Mouse (Mus musculus) thymus, postnatal 4 days (tissue): Measurements from ENCODE around the gene Cant1.

Source experiments
- DNase-seq: peaks from one replicate; pipeline ENCODE4 v3.0.0; 2021

The Cant1 gene

DNA sequence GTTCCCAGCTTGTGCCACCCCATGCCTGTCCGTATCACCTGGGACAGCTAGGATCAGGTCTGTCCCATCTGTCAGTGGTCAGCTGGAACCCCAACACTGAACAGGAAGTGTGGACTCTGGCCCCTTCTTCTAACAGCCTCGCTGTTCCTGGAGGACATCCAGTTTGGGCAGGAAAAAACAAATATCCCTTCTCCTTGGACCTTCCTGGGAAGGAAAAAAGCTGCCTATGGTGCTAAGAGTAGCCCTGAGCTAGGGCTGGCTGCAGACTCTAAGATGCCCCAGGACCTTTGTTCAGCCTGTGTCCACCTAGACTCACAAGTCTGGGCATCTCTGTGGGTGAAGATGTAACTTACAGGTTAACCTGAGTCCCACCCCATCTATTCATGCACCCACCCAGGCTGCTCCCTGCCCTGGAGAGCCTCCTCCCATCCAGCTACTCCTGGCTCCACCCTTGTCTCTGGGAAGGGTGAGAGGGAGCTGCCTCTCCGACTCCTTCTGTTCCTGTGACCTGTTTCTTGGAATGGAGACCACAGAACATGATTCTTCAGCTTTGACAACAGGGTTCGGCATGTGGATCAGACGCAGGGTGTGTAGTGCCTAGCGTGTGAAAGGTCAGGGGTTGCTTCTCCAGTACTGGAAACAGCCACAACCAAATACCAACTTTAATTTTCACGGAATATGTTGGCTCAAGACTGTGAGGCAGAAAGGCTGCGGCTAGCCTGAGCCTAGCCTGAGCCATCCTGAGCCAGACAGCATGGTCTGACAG lies 10.2 kb upstream of the Cant1 start:
- no peak for DNase-seq

GRCm38 (mm10) chr11:118428460-118428868 lies 9.6 kb upstream of the Cant1 start:
- DNase-seq = peak; percentile 53

DNA sequence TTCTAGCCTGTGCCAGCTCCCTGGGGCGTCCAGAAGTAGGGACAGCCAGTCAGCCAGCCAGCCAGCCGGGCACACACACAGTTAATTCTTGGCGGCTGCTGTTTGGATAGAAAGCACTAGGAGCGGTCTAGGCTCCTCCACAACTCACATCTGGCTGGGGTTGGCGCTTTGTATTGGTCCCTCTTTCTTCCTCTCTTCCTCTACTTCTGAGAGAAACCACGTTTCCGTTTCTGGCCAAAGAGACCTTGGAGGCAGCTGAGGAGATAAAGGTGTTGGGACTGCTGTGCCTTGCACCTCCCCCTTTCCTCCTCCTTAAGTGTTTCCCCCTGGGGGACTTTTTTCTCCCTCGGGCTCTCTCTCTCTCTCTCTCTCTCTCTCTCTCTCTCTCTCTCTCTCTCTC lies 9.1 kb upstream of the Cant1 start, which contains the start of gene C1qtnf1:
C1qtnf1 (plus strand) TSS at position 218 of the 400 bp plus-strand sequence.
- peak; percentile 44 for DNase-seq

- DNase-seq = no peak
Observed at GRCm38 (mm10) chr11:118427266-118427779, 8.4 kb upstream of the Cant1 start.

DNA sequence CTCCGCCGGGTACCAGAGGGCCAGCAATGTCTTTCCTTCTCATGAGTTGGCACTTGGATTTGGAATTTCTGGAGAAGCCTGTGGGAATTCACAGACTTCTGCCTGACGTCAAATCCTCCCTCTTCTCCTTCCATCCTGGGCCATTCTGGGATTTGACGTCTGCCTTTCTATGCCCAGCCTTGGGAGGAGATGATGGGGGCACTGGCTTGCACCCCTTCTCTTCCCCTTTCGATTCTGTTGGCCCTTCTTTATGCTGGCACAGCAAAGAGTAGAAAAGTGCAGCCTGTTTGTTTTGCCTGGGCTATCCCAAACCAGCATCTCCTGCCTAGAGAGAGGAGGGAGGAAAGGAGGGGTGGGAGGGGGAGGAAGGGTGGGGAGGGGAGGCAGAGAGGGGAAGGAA lies 7.9 kb upstream of the Cant1 start:
- DNase-seq = no peak

GRCm38 (mm10) chr11:118424621-118425335 lies 5.9 kb upstream of the Cant1 start:
- no peak for DNase-seq

DNA sequence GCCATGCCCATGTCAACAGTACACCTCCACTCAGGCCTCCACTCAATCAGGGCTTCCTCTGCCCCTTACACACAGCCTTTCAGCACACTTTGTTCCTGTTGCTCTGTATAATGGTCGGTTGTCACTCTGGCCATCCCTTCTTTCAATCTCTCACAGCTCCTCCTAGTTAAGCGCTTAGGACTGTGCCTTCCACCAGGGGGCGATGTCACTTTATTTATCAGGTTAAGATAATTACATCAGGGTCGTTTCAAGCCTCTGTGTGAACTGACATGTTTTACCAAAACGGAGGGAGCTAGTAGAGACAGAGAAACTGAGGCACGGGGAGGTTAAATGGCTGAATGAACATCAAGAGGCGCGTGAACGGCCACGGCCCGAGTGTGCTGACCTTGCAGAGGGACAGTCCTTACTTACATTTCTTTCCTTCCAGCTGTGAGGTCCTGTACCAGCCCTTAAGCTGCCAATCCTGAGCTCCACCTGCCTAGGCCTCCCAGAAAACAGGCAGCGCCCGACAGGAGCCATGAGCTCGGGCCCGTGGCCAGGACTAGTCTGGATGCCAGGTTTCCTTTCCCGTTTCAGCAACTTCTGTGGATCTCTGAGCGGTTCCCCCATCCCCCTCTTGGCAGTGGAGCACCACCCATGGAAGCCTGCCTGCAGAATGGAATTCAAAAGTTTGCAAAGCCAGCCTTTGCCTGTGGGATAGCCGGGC lies 4.5 kb upstream of the Cant1 start:
- peak; percentile 92 for DNase-seq

- DNase-seq = no peak
Observed at GRCm38 (mm10) chr11:118420261-118420660, 1.4 kb upstream of the Cant1 start.

- no peak for DNase-seq
Observed at GRCm38 (mm10) chr11:118418442-118418833, 448 bp downstream of the Cant1 start.

DNA sequence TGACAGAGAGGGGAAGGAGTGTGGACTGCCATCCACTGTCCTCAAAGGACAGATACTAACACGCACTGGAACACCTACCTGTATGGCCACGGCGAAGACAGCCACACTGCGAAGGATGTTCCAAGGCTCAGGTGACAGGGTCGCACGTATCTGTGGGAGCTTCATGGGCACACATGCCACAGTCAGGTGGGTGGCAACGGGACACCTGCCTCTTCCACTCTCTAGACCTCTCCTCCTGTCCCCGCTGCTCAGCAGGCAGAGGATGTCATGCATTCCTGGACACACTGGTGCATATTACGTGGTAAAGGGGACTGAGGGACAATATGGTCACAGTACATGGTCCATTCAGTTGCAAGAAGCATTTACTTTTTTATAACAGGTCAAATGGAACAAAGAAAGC lies 1.4 kb downstream of the Cant1 start:
- no peak for DNase-seq

DNA sequence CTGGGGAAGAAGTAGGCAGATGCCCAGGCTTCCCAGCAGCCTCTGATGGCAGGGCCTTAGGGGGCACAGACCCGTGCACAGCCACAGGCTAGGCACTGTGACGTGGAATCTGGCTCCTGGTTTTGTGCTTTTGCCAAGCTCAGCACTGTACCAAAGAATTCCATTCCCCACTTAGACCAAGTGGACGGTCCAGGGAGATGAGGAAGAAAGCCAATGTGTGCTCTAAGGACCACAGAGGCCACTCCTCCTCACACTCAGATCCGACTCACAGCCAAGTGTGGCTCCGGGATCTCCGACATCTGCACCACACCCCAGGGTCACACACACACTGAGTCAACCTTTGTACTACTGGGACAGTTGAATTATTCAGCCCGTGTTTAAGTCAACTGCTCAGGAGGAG lies 2.8 kb downstream of the Cant1 start:
- DNase-seq = no peak

GRCm38 (mm10) chr11:118415630-118416029 lies 3.3 kb downstream of the Cant1 start:
- no peak for DNase-seq

GRCm38 (mm10) chr11:118414270-118414669 lies 4.6 kb downstream of the Cant1 start:
- no peak for DNase-seq

DNA sequence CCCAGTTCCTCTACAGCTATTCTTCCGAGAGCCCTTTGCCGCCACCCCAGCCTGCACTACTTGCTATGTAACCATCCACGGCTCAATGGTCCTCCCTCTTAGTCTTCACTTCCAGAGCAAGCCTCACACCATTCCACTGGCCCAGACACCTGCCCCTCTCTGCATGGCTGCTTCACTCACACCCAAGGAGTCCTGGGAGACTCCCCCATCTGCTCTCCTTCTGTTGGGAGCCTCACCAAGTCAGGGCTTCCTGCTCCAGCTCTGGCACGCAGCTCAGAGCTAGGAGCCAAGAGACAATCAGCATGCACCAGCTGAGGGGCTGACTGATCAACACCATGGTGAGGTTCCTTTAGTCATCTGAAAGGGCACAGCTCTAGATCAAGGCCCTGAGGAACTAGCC lies 5.8 kb downstream of the Cant1 start:
- DNase-seq = no peak

DNA sequence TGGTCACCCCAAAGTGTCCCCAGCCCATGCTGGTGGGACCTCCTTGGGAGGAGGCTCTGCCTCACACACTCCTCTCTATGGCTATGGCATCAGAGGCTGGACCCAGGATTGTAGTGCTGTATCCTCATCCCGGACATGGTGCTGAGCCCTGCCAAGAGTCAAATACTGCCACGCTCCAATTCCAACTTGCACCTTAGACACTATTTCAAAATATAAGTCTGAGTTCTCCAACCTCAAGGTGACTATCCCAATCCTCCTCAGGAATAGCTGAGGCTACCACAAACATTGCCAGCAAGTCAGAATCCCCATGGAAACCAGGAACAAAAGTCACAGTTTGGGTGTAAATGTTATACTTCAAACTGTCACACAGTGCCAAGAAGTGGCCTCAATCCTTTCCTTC lies 6.3 kb downstream of the Cant1 start:
- no peak for DNase-seq

DNA sequence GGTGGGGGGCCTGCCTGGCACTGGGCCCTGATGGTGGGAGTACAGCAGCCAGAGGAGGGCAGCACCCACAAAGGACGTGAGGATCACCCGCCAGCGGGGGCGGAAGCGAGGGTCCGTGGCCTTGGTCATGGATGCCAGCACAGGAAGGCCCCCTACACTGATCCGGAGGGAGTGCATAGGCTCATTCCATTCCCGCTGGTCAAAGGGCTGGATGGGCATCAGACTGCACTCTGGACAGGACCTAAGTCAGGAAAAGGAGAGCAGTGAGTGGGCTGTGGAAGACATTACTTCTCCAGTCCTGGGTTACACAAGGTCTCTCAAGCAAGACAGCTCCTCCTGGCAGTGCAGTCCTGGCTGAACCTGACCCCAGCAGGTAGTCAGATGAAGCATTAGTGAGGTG lies 7.6 kb downstream of the Cant1 start:
- DNase-seq = no peak

DNA sequence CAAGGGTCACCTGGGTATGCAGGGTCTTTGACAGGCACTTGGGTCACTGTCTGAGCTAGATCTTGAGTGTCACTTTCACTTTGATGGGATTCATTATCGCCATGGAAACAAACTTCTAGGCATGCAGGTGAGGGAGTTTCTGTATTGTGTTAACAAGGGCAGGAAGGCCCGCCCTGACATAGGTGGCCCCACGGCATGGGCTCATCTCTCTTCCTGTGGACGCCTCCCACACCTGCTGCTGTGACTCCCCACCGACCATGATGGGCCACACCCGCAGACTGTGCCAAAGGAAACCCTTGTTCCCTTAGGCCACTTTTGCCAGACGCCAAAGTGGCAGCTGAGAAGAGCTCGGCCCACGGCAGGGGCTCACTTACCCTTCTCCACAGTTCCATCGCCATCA lies 8.4 kb downstream of the Cant1 start:
- DNase-seq = no peak

- no peak for DNase-seq
Observed at GRCm38 (mm10) chr11:118410073-118410444, 8.8 kb downstream of the Cant1 start.

DNA sequence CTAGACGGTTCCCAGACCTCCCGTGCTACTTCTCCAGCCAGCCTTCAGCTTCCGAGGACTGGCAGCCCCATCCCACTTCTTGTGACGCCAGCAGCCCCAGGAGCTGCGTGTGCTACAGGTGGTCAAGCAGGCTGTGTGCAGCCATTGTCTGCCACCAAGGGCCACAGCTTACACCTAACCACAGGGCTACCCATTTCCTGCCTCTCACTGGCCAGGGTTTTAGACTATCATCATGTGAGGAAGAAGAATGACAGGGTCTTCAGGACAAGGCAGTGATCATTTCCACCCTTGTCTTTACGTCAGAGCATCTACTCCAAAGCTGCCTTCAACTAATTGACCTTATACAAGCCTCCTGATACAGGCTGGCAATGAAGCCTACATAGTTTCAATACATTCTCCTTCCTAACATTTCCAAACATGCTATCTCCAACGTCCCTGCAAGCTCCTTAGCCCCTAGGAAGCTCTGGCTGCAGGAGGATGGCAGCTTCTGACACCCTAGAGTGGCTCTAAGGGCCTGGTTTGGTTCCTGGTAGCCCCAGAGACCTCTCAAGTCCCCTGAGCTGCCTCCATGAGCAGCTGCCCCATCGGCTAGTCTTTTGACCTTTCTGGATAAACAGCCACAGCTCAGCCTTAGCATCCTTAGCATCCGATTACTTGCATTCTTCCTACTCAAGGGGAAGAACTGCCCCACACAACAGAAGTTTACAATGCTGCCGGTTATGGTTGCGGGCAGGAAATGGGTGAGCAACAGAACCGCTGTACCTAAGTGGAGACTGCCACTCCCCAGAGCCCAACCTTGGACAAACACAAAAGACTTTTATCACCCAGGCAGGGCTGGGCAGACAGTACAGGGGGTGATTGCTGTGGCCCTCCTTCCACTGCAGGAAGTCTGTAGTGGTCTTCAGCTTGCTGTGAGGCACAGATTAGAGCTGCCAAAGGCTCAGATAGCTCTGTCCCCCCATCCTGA lies 9.5 kb downstream of the Cant1 start:
- no peak for DNase-seq

GRCm38 (mm10) chr11:118408051-118408740 lies 10.7 kb downstream of the Cant1 start:
- no peak for DNase-seq

GRCm38 (mm10) chr11:118407318-118407910 lies 11.5 kb downstream of the Cant1 start:
- DNase-seq = peak; percentile 80
